Mouse (Mus musculus) midbrain, embryonic 10.5 days (tissue): ENCODE results near the gene AL732309.1. TPM values are rescaled to one million over a fixed set of nuclear protein-coding genes. Genes with fewer than 3 reads are reported as not detected.

Experiments
- DNase-seq: peaks from one replicate; pipeline ENCODE4 v3.0.0-alpha.2; 2017; ENCODE audit warnings: low spot score
- H3K27ac ChIP-seq: fragments of 300-500 bp; sonication (generic); replicated peaks from 2 replicates; pipeline ENCODE4 v1.5.1; 2016; ENCODE audit warnings: mild to moderate bottlenecking
- H3K27me3 ChIP-seq: fragments of 300-500 bp; sonication (generic); 2 replicates; pipeline ENCODE4 v1.6.1; 2016; ENCODE audit warnings: low read depth, mild to moderate bottlenecking; ENCODE audit not compliant: poor library complexity, severe bottlenecking
- H3K36me3 ChIP-seq: fragments of 300-500 bp; sonication (generic); 2 replicates; pipeline ENCODE4 v1.6.1; 2016; ENCODE audit warnings: mild to moderate bottlenecking, moderate library complexity
- H3K4me1 ChIP-seq: fragments of 300-500 bp; sonication (generic); 2 replicates; pipeline ENCODE4 v1.6.1; 2016
- H3K4me3 ChIP-seq: fragments of 300-500 bp; sonication (generic); 2 replicates; pipeline ENCODE4 v1.5.1; 2016; ENCODE audit warnings: mild to moderate bottlenecking, moderate library complexity
- H3K9me3 ChIP-seq: fragments of 300-500 bp; sonication (generic); replicated peaks from 2 replicates; pipeline ENCODE4 v1.6.1; 2016; ENCODE audit warnings: mild to moderate bottlenecking
- WGBS: fragments of 180-500 bp; shearing (Covaris S2); methylation state at CpG from one replicate; pipeline ENCODE4 v1.1.7; 2016; 5-methylcytosine and 5-hydroxymethylcytosine counted together
- polyA plus RNA-seq: library from polyadenylated mRNA; unstranded; fragments of >200 nt; fragmentation: Nextera tagmentation; extraction: Ambion mirVana; gene quantifications from 2 replicates; pipeline ENCODE4 v1.2.1, GENCODE M21; 2016

AL732309.1 gene
- polyA plus RNA-seq, 1 experiment from 2014 or later = 8.6 TPM

DNA sequence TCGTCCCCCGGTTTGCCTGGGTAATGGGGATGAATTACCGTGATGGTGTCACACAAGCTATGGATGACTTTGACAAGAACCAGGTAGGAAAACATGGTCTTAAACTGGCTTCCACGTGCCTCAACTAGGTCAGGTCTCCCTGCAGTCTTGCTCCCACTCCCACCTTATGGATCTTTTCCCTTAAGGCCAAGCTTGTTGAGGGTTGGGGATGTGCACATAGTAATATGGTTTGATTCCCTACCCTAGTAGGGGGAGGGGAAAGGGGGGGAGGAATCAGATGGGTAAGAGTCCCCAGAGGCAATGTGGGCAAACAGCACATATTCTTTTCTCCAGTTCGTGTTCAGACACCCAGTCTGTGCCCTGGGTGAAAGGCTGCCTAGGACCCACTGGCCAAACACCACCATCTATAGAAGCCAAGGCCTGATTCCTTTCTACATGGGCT, 25.3 kb downstream of the AL732309.1 start:
- no peaks in the 10 kb centered on the region for H3K27me3 ChIP-seq
- 72% methylated on average over 5 of the region's 5 CpGs for WGBS
- no peaks in the 10 kb centered on the region for H3K9me3 ChIP-seq
- H3K4me3 ChIP-seq = no peak overlapping the region
- H3K27ac ChIP-seq = no peak overlapping the region
- H3K36me3 ChIP-seq = peaks cover 27% of the 10 kb centered on the region
- peaks cover 33% of the 10 kb centered on the region for H3K4me1 ChIP-seq
- no peak for DNase-seq

GRCm38 (mm10) chr2:25218445-25218844, 28.2 kb downstream of the AL732309.1 start, which contains the start of gene Fam166a:
Gene Fam166a, plus strand, starts transcription at chr2:25218745.
- Histone ChIP-seq H3K36me3 (peaks cover 22% of the 10 kb centered on the region), H3K27me3 (0 out of 2 replicates have a peak, but pooled peaks cover 9% of the 10 kb centered on the region), H3K4me3 (no peak within 1 kb of the TSS), H3K27ac (no peak within 1 kb of the TSS), H3K4me1 (peaks cover 19% of the 10 kb centered on the region), H3K9me3 (no peaks in the 10 kb centered on the region)
- DNase-seq = no peak

- Histone ChIP-seq H3K4me3 (no peak overlapping the region), H3K9me3 (no peaks in the 10 kb centered on the region), H3K36me3 (peaks cover 14% of the 10 kb centered on the region), H3K27me3 (peaks cover 16% of the 10 kb centered on the region), H3K4me1 (peaks cover 13% of the 10 kb centered on the region), H3K27ac (no peak overlapping the region)
- 74% methylated on average over 2 of the region's 2 CpGs for WGBS
- DNase-seq = no peak
These were observed 29.0 kb downstream of the AL732309.1 start for GRCm38 (mm10) chr2:25217666-25218065.

DNA sequence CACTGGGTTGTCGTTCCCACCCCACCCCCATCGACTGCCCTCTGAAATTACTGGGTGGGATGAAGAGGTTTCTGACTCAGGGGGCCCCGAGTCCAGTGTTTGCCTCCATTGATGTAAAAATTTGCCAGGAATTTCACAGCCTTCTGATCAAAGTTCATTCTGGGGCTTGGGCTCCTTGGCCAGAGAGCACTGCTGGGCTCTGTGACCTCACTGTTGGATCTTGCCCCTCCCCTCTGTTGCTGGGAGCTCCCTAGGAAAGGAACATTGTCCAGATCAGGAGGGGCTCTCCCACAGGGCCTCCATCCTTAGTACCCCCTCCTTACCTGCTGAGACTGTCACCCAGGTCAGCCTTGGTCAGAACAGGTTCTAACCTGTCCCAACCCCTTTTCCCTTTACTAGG, 32.2 kb downstream of the AL732309.1 start, which contains the start of gene Stpg3:
Gene Stpg3 (minus strand): TSS at position 194 of the 400 bp plus-strand sequence.
- DNase-seq = no peak
- 78% methylated on average over 3 of the region's 3 CpGs for whole genome bisulfite sequencing
- Histone ChIP-seq H3K4me1 (peaks cover 28% of the 10 kb centered on the region), H3K4me3 (no peak within 1 kb of the TSS), H3K27ac (no peak within 1 kb of the TSS), H3K9me3 (no peaks in the 10 kb centered on the region), H3K27me3 (peaks cover 22% of the 10 kb centered on the region), H3K36me3 (peaks cover 6% of the 10 kb centered on the region)

DNA sequence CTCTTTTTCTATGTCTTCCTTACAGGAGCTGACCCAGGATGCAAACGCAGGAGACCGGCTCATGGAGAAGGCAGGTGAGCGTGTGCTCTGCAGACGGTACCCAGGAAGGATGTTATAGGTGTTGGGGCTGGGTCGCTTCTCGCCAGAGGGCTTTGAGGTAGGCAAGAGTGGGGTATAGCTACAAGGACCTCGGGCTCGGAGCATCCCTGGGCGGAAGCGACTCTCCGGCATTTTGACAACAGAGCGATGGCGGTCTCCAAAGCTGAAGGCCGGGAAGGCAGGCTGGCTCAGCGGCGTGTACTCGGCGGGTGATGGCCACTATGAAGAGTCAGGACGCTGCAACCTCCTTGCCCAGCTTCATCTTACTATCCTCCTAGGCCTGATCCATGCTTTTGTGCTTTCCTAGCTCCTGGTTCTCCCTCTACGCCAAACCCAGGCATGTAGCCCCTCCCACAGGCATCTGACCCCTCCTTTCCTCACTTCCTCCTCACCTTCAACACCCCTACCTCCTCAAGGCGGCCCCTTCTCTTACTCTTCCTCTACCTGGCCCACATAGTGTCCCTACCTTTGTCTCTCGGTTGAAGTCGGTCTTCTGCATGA, 33.3 kb downstream of the AL732309.1 start:
- WGBS = 68% methylated on average over 23 of the region's 23 CpGs
- Histone ChIP-seq H3K27me3 (peaks cover 22% of the 10 kb centered on the region), H3K36me3 (peaks cover 15% of the 10 kb centered on the region), H3K4me1 (peaks cover 29% of the 10 kb centered on the region), H3K27ac (no peak overlapping the region), H3K9me3 (no peaks in the 10 kb centered on the region), H3K4me3 (no peak overlapping the region)
- DNase-seq = no peak

DNA sequence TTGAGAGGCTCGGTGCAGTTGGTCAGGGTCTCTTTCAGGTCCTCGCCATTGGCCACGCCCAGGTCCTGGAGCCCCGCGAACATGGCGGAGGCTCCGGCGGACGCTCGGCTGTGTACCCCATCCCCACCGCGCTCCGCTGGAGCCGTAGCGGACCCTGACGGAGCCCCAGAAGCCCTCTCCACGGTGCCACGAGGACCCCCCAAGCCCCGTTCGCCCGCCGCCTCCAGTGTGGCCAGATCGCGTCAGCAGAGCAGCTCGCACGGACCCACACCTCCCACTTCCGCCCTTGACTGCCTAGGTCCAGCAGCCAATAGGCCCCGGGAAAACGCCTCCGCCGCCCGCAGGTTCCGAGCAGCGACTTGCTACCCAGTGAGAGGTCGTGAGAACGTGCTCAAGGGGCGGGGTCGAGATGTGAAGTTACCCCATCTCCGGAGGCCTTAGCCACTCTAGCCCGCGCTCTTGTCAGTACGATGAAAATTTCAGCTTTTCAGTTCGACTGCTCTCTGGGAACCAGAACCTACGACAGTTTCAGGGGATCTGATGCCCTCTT, 35.5 kb downstream of the AL732309.1 start, which contains the start of gene Nelfb:
Gene Nelfb (minus strand): TSS at position 369 of the 550 bp plus-strand sequence.
- H3K27me3 ChIP-seq = peaks cover 22% of the 10 kb centered on the region
- peak within 1 kb of the TSS; percentile 97 for H3K27ac ChIP-seq
- peaks cover 28% of the 10 kb centered on the region for H3K4me1 ChIP-seq
- under 1% methylated on average over 44 of the region's 44 CpGs for WGBS
- H3K9me3 ChIP-seq = no peaks in the 10 kb centered on the region
- peaks cover 36% of the 10 kb centered on the region for H3K36me3 ChIP-seq
- peak; percentile 94 for DNase-seq
- peak within 1 kb of the TSS; percentile 81 for H3K4me3 ChIP-seq

DNA sequence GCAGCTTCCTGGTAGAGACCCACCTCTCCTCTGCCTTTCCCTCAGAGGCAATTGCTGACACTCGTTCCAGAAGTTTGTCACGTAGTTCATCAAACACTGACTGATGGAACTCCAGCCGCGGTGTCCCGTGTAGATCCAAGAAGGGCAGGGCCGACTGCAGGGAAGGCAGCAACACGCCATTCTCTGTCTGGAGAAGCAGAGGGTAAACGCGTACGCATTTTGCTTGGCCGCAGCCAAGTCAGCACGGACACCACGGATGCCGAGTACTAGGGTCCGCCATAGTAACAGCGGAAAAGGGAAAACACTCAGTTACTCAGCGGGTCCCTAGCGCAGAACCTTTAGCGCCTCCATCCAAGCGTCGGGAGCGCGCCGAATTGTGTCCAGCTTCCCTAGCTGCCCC, 36.0 kb downstream of the AL732309.1 start:
- WGBS = under 1% methylated on average over 24 of the region's 24 CpGs
- peaks cover 41% of the 10 kb centered on the region for H3K36me3 ChIP-seq
- H3K9me3 ChIP-seq = no peaks in the 10 kb centered on the region
- H3K4me3 ChIP-seq = peak overlapping the region; percentile 81
- DNase-seq = no peak
- H3K4me1 ChIP-seq = peaks cover 28% of the 10 kb centered on the region
- H3K27me3 ChIP-seq = peaks cover 22% of the 10 kb centered on the region
- H3K27ac ChIP-seq = peak overlapping the region; percentile 97

- Histone ChIP-seq H3K4me1 (peaks cover 28% of the 10 kb centered on the region), H3K4me3 (no peak overlapping the region), H3K27ac (no peak overlapping the region), H3K27me3 (peaks cover 5% of the 10 kb centered on the region), H3K9me3 (no peaks in the 10 kb centered on the region), H3K36me3 (peaks cover 72% of the 10 kb centered on the region)
- 86% methylated on average over 1 of the region's 1 CpGs for WGBS
- no peak for DNase-seq
These were observed 39.1 kb downstream of the AL732309.1 start for GRCm38 (mm10) chr2:25207593-25207992.

DNA sequence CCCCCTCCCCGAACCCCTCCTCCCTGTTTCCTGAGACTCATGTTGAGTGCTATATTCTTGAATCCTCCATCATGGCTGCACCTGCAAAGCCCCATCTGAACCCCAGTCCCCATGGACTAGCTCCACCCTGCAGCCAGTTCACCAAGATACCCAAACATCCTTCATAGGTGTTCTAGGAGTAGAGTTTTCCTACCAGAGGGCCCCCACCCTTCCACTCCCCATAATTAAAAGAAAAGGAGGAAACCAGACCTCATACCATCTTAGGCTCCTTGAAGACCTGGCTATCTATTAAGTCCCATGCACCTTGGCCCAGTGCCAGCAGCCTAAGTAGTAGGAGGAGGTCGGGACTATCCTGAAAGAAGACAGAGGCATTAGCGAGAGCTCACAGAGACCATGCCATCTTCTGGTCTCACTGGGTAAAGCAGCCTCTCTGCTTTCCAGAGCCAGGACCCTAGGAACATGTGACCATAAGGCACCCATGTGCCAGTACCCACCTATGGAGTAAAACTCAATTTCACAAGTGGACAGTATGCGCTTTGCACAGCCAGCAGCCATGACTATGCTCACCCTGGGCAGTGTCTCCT, 42.9 kb downstream of the AL732309.1 start:
- 72% methylated on average over 4 of the region's 4 CpGs for WGBS
- no peak for DNase-seq
- peaks cover 99% of the 10 kb centered on the region for H3K36me3 ChIP-seq

GRCm38 (mm10) chr2:25200631-25201030, 46.0 kb downstream of the AL732309.1 start:
- DNase-seq = no peak
- Histone ChIP-seq H3K9me3 (no peaks in the 10 kb centered on the region), H3K27ac (no peak overlapping the region), H3K4me3 (no peak overlapping the region), H3K4me1 (peaks cover 16% of the 10 kb centered on the region), H3K27me3 (peaks cover 27% of the 10 kb centered on the region), H3K36me3 (peaks cover 77% of the 10 kb centered on the region)
- 92% methylated on average over 2 of the region's 2 CpGs for WGBS

More for the DNA sequence above, 42.9 kb downstream of the AL732309.1 start:
- H3K9me3 ChIP-seq = no peaks in the 10 kb centered on the region
- H3K27me3 ChIP-seq = no peaks in the 10 kb centered on the region
- H3K4me1 ChIP-seq = 0 out of 2 replicates have a peak, but pooled peaks cover 1% of the 10 kb centered on the region
- no peak overlapping the region for H3K27ac ChIP-seq
- no peak overlapping the region for H3K4me3 ChIP-seq

DNA sequence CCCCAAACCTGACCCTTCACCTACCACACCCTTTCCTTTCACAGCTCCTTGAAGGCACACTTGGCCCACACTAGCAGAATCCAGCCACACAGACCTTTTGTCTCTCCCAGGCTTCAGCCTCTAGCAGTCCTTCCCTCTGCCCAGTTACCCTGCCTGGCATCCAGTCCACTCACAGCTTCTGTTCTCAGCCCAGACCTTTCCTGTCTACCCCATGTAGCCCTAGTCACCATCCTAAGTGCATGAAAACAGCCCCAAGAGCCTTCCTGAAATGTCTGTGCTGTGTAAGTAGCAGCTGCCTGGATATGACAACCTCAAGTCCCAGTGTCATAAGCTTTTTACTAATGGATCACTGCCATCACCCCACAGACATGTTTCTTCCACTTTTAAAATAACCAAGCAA, 48.7 kb downstream of the AL732309.1 start:
- Histone ChIP-seq H3K4me3 (no peak overlapping the region), H3K4me1 (peaks cover 33% of the 10 kb centered on the region), H3K27ac (no peak overlapping the region), H3K9me3 (no peaks in the 10 kb centered on the region), H3K36me3 (peaks cover 50% of the 10 kb centered on the region), H3K27me3 (peaks cover 51% of the 10 kb centered on the region)
- DNase-seq = no peak

GRCm38 (mm10) chr2:25197191-25197590, 49.5 kb downstream of the AL732309.1 start:
- Histone ChIP-seq H3K9me3 (no peaks in the 10 kb centered on the region), H3K36me3 (peaks cover 43% of the 10 kb centered on the region), H3K4me3 (no peak overlapping the region), H3K4me1 (peaks cover 34% of the 10 kb centered on the region), H3K27me3 (peaks cover 51% of the 10 kb centered on the region), H3K27ac (no peak overlapping the region)
- DNase-seq = no peak
- 21% methylated on average over 2 of the region's 2 CpGs for WGBS
